Mouse (Mus musculus) spleen, adult 18-20 months (tissue): Measurements from ENCODE around the gene Med16.
A peak's percentile ranks its signal among the peaks of the same experiment; 100 is the strongest.
"Not testable (repeated sequence)": the region's sequence is repeated elsewhere in the genome, so short reads cannot be mapped to it uniquely, and the experiment has no call there.

ENCODE experiments used
- DNase-seq, 2 experiments: peaks; one replicate each; pipeline ENCODE4 v3.0.0; 2022; ENCODE audit warnings: mixed read lengths in 2 of 2

The Med16 gene

GRCm38 (mm10) chr10:79916808-79917531 is 8.2 kb upstream of the Med16 start, which contains the start of gene Kiss1r:
Gene Kiss1r (plus strand): TSS chr10:79916971.
- peak; percentile 78 to 92 for DNase-seq

- no peak for DNase-seq
Observed at GRCm38 (mm10) chr10:79916081-79916480, 7.4 kb upstream of the Med16 start.

- DNase-seq: no peak
Observed at GRCm38 (mm10) chr10:79914948-79915596, 6.3 kb upstream of the Med16 start.

GRCm38 (mm10) chr10:79914131-79914947 is 5.6 kb upstream of the Med16 start:
- no peak for DNase-seq

GRCm38 (mm10) chr10:79912412-79912811 is 3.7 kb upstream of the Med16 start:
- DNase-seq: no peak

- DNase-seq: no peak
Observed at GRCm38 (mm10) chr10:79910556-79910955, 1.8 kb upstream of the Med16 start, which contains the start of gene Gm26602. Gene Gm26602 (plus strand): TSS chr10:79910856.

GRCm38 (mm10) chr10:79909092-79909922 is 584 bp upstream of the Med16 start:
- no peak for DNase-seq

GRCm38 (mm10) chr10:79907415-79907814 is 1.3 kb downstream of the Med16 start:
- no peak for DNase-seq

GRCm38 (mm10) chr10:79906712-79907111 is 2.0 kb downstream of the Med16 start:
- no peak for DNase-seq

GRCm38 (mm10) chr10:79900951-79901410 is 7.7 kb downstream of the Med16 start:
- DNase-seq: no peak

- DNase-seq: no peak
Observed at GRCm38 (mm10) chr10:79897316-79898245, 11.1 kb downstream of the Med16 start.

- DNase-seq: no peak
Observed at GRCm38 (mm10) chr10:79896814-79897213, 11.9 kb downstream of the Med16 start.

GRCm38 (mm10) chr10:79896306-79896705 is 12.4 kb downstream of the Med16 start:
- no peak for DNase-seq

- DNase-seq: peak; percentile 64 to 79
Observed at GRCm38 (mm10) chr10:79892451-79893118, 16.1 kb downstream of the Med16 start.

GRCm38 (mm10) chr10:79890670-79891069 is 18.1 kb downstream of the Med16 start, which contains the start of gene Cfd:
Gene Cfd (plus strand): TSS chr10:79890853.
- DNase-seq: no peak

- no peak for DNase-seq
Observed at GRCm38 (mm10) chr10:79889386-79889785, 19.3 kb downstream of the Med16 start.

GRCm38 (mm10) chr10:79886611-79887010 is 22.1 kb downstream of the Med16 start:
- DNase-seq: no peak

GRCm38 (mm10) chr10:79886054-79886453 is 22.7 kb downstream of the Med16 start, which contains the start of gene Elane:
Gene Elane (plus strand): TSS chr10:79886247.
- DNase-seq: no peak

- not testable (repeated sequence) for DNase-seq
Observed at GRCm38 (mm10) chr10:79884938-79885337, 23.8 kb downstream of the Med16 start.

- DNase-seq: no peak
Observed at GRCm38 (mm10) chr10:79884446-79884845, 24.3 kb downstream of the Med16 start.
